Mouse (Mus musculus) megakaryocyte, adult 5-6 weeks (primary cell): ENCODE measurements at regions not wholly inside any gene's neighbourhood (a gene's known extent, or its start where the extent isn't known, plus 50 kb on each side); places are given as distances from the start of the nearest gene placed in this dataset.

Experiments
- ATAC-seq: 2 replicates; pipeline ENCODE4 v1.8.0; 2016; ENCODE audit warnings: mild to moderate bottlenecking, inconsistent platforms; ENCODE audit not compliant: poor library complexity, severe bottlenecking

- no peak for ATAC-seq
Measured at GRCm38 (mm10) chr13:115676836-115677235, 575.1 kb upstream of the Itga1 start.

- ATAC-seq: no peak
Measured at GRCm38 (mm10) chr13:115673729-115674128, 572.0 kb upstream of the Itga1 start.

- ATAC-seq: no peak
Measured at GRCm38 (mm10) chr13:115671685-115672084, 569.9 kb upstream of the Itga1 start.

GRCm38 (mm10) chr13:115669516-115669915 lies 567.8 kb upstream of the Itga1 start:
- no peak for ATAC-seq

- no peak for ATAC-seq
Measured at GRCm38 (mm10) chr13:115655134-115655533, 553.4 kb upstream of the Itga1 start.

- ATAC-seq: no peak
Measured at GRCm38 (mm10) chr13:115652935-115653334, 551.2 kb upstream of the Itga1 start.

- no peak for ATAC-seq
Measured at GRCm38 (mm10) chr13:115652352-115652751, 550.6 kb upstream of the Itga1 start.

GRCm38 (mm10) chr13:115631410-115632105 lies 529.8 kb upstream of the Itga1 start:
- ATAC-seq: no peak

- no peak for ATAC-seq
Measured at GRCm38 (mm10) chr13:115630603-115631002, 528.8 kb upstream of the Itga1 start.

- no peak for ATAC-seq
Measured at GRCm38 (mm10) chr13:115613174-115613573, 511.4 kb upstream of the Itga1 start.

- no peak for ATAC-seq
Measured at GRCm38 (mm10) chr13:115606441-115606840, 504.7 kb upstream of the Itga1 start.

GRCm38 (mm10) chr13:115595126-115595671 lies 493.4 kb upstream of the Itga1 start:
- no peak for ATAC-seq

GRCm38 (mm10) chr13:115575967-115576366 lies 474.2 kb upstream of the Itga1 start:
- no peak for ATAC-seq

GRCm38 (mm10) chr13:115575052-115575891 lies 473.5 kb upstream of the Itga1 start:
- ATAC-seq: no peak

- ATAC-seq: no peak
Measured at GRCm38 (mm10) chr13:115541167-115541566, 439.4 kb upstream of the Itga1 start.

GRCm38 (mm10) chr13:115535900-115536299 lies 434.1 kb upstream of the Itga1 start:
- ATAC-seq: no peak

GRCm38 (mm10) chr13:115513914-115514313 lies 412.1 kb upstream of the Itga1 start:
- no peak for ATAC-seq

GRCm38 (mm10) chr13:115512214-115512613 lies 410.4 kb upstream of the Itga1 start:
- ATAC-seq: no peak

GRCm38 (mm10) chr13:115508646-115509045 lies 406.9 kb upstream of the Itga1 start:
- ATAC-seq: no peak

- ATAC-seq: no peak
Measured at GRCm38 (mm10) chr13:115494399-115494798, 392.6 kb upstream of the Itga1 start.

GRCm38 (mm10) chr13:115475861-115476260 lies 374.1 kb upstream of the Itga1 start:
- ATAC-seq: no peak

- no peak for ATAC-seq
Measured at GRCm38 (mm10) chr13:115465689-115466088, 363.9 kb upstream of the Itga1 start.
